Mouse (Mus musculus) midbrain, postnatal 0 days (tissue): ENCODE measurements around the gene Ifnk. TPM values are rescaled to one million over a fixed set of nuclear protein-coding genes. Genes with fewer than 3 reads are reported as not detected.
A peak's percentile ranks its signal among the peaks of the same experiment; 100 is the strongest.

Source experiments
- ATAC-seq: fragments of 200-750 bp; cut with Nextera tagmentation; 2 replicates; pipeline ENCODE4 v1.8.0; 2017; ENCODE audit warnings: moderate number of reproducible peaks, mild to moderate bottlenecking, moderate TSS enrichment, moderate library complexity; ENCODE audit not compliant: low FRiP score
- DNase-seq: peaks from one replicate; pipeline ENCODE4 v3.0.0-alpha.2; 2015; ENCODE audit warnings: low spot score
- H3K27ac ChIP-seq: fragments of 300-500 bp; sonication (generic); 2 replicates; pipeline ENCODE4 v1.5.1; 2014; ENCODE audit warnings: low read depth, mild to moderate bottlenecking, low read length, mixed read lengths
- H3K27me3 ChIP-seq: fragments of 300-500 bp; sonication (generic); 2 replicates; pipeline ENCODE4 v1.6.1; 2014; ENCODE audit warnings: low read length, control low read depth, mixed read lengths; ENCODE audit not compliant: insufficient read depth
- H3K36me3 ChIP-seq: fragments of 300-500 bp; sonication (generic); 2 replicates; pipeline ENCODE4 v1.6.1; 2014; ENCODE audit warnings: low read length, control low read depth, mixed read lengths; ENCODE audit not compliant: insufficient read depth
- H3K4me1 ChIP-seq: fragments of 300-500 bp; sonication (generic); 2 replicates; pipeline ENCODE4 v1.6.1; 2014; ENCODE audit warnings: mild to moderate bottlenecking, control low read depth, antibody characterized with exemption, low read length, mixed read lengths; ENCODE audit not compliant: insufficient read depth
- H3K4me2 ChIP-seq: fragments of 300-500 bp; sonication (generic); 2 replicates; pipeline ENCODE4 v1.6.1; 2014; ENCODE audit warnings: low read depth, mild to moderate bottlenecking, low read length, mixed read lengths; ENCODE audit not compliant: poor library complexity, severe bottlenecking
- H3K4me3 ChIP-seq: fragments of 300-500 bp; sonication (generic); 2 replicates; pipeline ENCODE4 v1.5.1; 2014; ENCODE audit warnings: low read depth, mild to moderate bottlenecking, low read length, moderate library complexity
- H3K9ac ChIP-seq: fragments of 300-500 bp; sonication (generic); replicated peaks from 2 replicates; pipeline ENCODE4 v1.6.1; 2014; ENCODE audit warnings: mild to moderate bottlenecking, low read length, moderate library complexity, mixed read lengths; ENCODE audit not compliant: poor library complexity, severe bottlenecking
- H3K9me3 ChIP-seq: fragments of 300-500 bp; sonication (generic); 2 replicates; pipeline ENCODE4 v1.6.1; 2016; ENCODE audit warnings: low read length, control low read depth
- CTCF ChIP-seq: IDR thresholded peaks from 2 replicates; pipeline ENCODE4 v1.5.1; 2016; ENCODE audit warnings: antibody characterized with exemption, mild to moderate bottlenecking
- WGBS: fragments of 180-500 bp; shearing (Covaris S2); extraction: QIAGEN DNeasy Blood & Tissue Kit; methylation state at CpG from one replicate; pipeline ENCODE4 v1.1.7; 2014; 5-methylcytosine and 5-hydroxymethylcytosine counted together
- polyA plus RNA-seq: library from polyadenylated mRNA; unstranded; fragments of >200 nt; fragmentation: Nextera tagmentation; extraction: Ambion mirVana; gene quantifications from 2 replicates; pipeline ENCODE4 v1.2.1, GENCODE M21; 2015
- total RNA-seq: library from RNA; depleted of rRNA; stranded (reverse); fragments of >200 nt; gene quantifications from 2 replicates; pipeline ENCODE4 v1.2.3, GENCODE M21; 2014; rRNA removed

The Ifnk gene
- not detected in 2 replicates for total RNA-seq
- not detected in 2 replicates for polyA plus RNA-seq

GRCm38 (mm10) chr4:35151756-35152155, at the start of gene Ifnk:
Ifnk (plus strand) TSS chr4:35152056.
- no peak for TF ChIP-seq CTCF
- Histone ChIP-seq H3K4me2 (no peak within 1 kb of the TSS), H3K4me3 (no peak within 1 kb of the TSS), H3K9me3 (no peaks in the 10 kb centered on the region), H3K27ac (no peak within 1 kb of the TSS), H3K4me1 (peaks cover 8% of the 10 kb centered on the region; the same call in 1 of the 2 replicates), H3K36me3 (no peaks in the 10 kb centered on the region), H3K27me3 (peaks cover 7% of the 10 kb centered on the region; the same call in 1 of the 2 replicates), H3K9ac (no peak within 1 kb of the TSS)
- 87% methylated on average over 4 of the region's 4 CpGs for WGBS
- no peak for DNase-seq
- no peak for ATAC-seq

DNA sequence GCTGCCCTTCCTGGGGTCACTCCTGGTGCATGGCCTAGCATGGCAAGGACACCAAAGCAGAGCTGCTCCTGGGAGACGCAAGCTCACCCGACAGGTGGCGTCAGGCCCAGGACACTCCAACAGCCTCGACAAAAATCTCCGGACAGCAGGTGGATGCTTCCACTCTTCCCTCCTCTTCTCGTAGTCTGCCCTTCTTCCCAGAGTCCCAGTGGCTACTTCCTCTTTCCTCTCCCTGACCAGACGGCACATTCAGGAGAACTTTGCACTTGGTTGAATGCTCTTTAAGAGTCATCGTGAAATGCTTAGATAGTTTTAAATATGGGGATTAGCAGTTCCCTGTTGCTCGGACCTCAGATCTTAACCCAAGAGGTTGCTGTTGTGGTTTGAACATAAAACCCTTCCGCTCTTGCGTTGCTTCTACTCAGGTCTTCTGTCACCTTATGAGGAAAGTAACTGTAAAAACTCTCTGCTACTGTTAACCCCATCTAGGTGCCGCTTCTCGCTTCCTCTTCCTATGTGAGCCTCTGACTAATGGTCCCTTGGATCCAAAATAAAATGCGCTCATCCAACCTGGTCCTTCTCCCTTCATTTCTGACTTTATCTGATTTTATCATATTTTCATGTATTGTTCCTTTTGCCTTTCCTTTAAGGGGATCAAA, 46.6 kb upstream of the Ifnk start:
- no peak overlapping the region for H3K9ac ChIP-seq
- DNase-seq = no peak
- no peak for TF ChIP-seq CTCF
- H3K9me3 ChIP-seq = no peaks in the 10 kb centered on the region
- H3K27me3 ChIP-seq = no peaks in the 10 kb centered on the region
- H3K4me2 ChIP-seq = no peak overlapping the region
- WGBS = 69% methylated on average over 14 of the region's 14 CpGs
- no peaks in the 10 kb centered on the region for H3K4me1 ChIP-seq
- no peaks in the 10 kb centered on the region for H3K36me3 ChIP-seq
- H3K4me3 ChIP-seq = no peak overlapping the region
- H3K27ac ChIP-seq = no peak overlapping the region
- ATAC-seq = no peak

GRCm38 (mm10) chr4:35112452-35112851, 39.4 kb upstream of the Ifnk start:
- DNase-seq (no peak), ATAC-seq (no peak)
- H3K9me3 ChIP-seq = no peaks in the 10 kb centered on the region
- no peak for TF ChIP-seq CTCF
- H3K27me3 ChIP-seq = no peaks in the 10 kb centered on the region
- no peak overlapping the region for H3K27ac ChIP-seq
- H3K4me3 ChIP-seq = no peak overlapping the region
- H3K36me3 ChIP-seq = no peaks in the 10 kb centered on the region
- 95% methylated on average over 4 of the region's 4 CpGs for WGBS
- no peak overlapping the region for H3K4me2 ChIP-seq
- no peak overlapping the region for H3K9ac ChIP-seq
- no peaks in the 10 kb centered on the region for H3K4me1 ChIP-seq

DNA sequence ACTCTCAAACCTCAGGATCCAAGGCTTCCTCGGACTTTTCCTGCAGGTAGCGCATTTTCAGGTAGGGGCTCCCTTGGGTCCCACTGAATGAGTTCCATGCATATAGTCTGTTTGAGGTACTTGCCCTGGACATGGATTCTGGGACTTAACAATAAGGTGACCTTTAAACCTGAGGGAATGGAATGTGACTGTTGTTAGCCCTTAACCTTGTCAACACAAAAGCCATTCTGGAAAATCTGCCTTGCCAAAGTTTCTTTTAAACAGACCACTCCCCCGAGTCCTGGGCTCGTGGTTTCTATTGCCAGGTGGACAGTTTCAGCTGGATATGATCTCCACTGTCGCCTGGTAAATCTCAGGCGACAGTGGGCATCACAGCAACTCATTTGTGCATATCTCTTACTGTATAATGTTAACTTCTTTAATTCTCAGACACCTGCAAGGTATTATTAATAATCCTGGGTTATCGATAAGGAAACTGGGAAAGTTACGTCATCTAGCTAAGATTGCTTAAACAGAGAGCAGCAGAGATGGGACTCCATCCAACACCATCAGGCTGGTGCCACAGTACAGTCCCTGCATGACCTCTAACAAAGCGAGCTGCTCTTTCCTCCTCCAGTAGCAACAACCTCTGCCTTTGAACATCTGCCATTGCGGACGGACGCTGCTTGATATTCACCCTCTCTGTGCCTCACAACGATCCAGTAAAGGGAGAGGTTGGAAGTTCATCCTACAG, 38.2 kb upstream of the Ifnk start:
- Histone ChIP-seq H3K4me1 (no peaks in the 10 kb centered on the region), H3K4me3 (no peak overlapping the region), H3K27me3 (no peaks in the 10 kb centered on the region), H3K36me3 (no peaks in the 10 kb centered on the region), H3K9ac (no peak overlapping the region), H3K4me2 (no peak overlapping the region), H3K27ac (no peak overlapping the region), H3K9me3 (no peaks in the 10 kb centered on the region)
- no peak for DNase-seq
- no peak for ATAC-seq
- WGBS = 83% methylated on average over 13 of the region's 13 CpGs
- no peak for TF ChIP-seq CTCF

DNA sequence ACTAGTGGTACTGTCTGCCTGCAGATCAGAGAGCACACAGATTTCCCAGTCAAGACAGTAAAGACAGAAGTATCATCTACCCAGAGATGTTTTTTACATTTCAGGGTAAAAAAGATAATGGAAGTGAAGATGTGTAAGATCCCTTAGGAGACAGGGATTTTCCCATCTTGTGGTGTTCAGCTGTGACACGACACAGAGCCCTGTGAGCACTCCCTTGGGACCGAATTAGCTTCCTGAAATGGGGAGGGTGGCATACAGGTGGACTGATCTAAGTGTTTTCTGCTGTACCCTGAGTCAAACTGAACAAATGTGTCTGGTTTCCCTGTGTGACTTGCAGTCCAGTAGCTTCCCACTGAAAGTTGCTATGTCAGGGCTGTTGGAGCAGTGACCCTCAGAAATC, 36.9 kb upstream of the Ifnk start:
- H3K4me2 ChIP-seq = no peak overlapping the region
- no peak overlapping the region for H3K9ac ChIP-seq
- no peaks in the 10 kb centered on the region for H3K9me3 ChIP-seq
- 72% methylated on average over 2 of the region's 2 CpGs for WGBS
- H3K27me3 ChIP-seq = no peaks in the 10 kb centered on the region
- no peak overlapping the region for H3K27ac ChIP-seq
- no peaks in the 10 kb centered on the region for H3K36me3 ChIP-seq
- no peak for TF ChIP-seq CTCF
- no peak for DNase-seq
- H3K4me1 ChIP-seq = no peaks in the 10 kb centered on the region
- H3K4me3 ChIP-seq = no peak overlapping the region
- no peak for ATAC-seq

DNA sequence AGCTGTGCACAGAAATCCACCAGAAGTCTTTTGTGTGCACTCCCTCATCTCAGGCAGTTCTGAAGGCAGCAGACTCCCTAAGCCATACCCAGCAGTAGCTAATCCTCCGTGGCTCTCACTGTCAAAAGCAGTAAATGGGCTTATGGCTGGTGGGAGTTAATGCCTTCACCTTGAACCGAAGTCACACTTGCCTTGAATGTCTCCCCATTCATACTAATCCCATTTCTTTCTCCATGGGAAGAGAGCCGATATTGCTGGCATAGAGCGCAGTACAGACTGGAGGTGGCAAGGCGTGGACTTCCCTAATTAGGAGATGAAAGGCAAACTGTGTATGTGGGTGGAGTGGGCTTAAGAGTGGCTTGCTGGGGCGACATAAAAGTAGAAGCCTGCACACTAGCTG, 35.9 kb upstream of the Ifnk start:
- no peak overlapping the region for H3K4me2 ChIP-seq
- peak; percentile 49; the same call in 1 of the 2 replicates for ATAC-seq
- no peaks in the 10 kb centered on the region for H3K27me3 ChIP-seq
- no peak for TF ChIP-seq CTCF
- H3K9ac ChIP-seq = no peak overlapping the region
- 23% methylated on average over 6 of the region's 6 CpGs for WGBS
- no peaks in the 10 kb centered on the region for H3K9me3 ChIP-seq
- no peaks in the 10 kb centered on the region; the same call in 1 of the 2 replicates for H3K4me1 ChIP-seq
- no peak overlapping the region for H3K4me3 ChIP-seq
- no peak overlapping the region for H3K27ac ChIP-seq
- H3K36me3 ChIP-seq = no peaks in the 10 kb centered on the region
- no peak for DNase-seq
